17 mouse cellular contexts compared by ENCODE assay signal in the genomic region with DNA sequence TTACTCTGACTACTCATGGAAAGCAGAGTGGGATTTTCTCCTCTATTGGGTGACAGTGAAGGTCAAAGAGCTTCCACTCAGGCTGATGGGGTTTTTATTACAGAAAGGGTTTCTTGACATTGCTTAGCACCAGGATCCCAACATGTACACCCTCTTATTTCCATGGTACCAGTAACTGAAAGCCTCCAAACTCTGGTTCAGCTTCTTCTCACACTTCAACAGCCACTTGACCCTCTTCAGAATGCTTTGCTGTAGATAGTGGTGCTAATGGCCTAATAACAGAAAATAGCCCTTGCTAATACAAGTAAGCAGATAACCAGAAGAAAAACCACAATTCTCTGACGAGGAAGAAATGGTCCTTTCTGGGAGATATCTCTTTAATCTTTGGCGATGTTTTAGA.
A peak's percentile ranks its signal among the peaks of the same experiment; 100 is the strongest.
DNase-seq lines count a peak whose midpoint lies in the region; ATAC-seq lines count a peak whose summit lies in the region.
"Had no signal": no experiment of that assay in that cellular context is flagged by ENCODE, and none has a peak within 500 bp of the region (broad histone marks: within the 10 kb centered on the region; RNA-seq: fewer than 3 reads in every experiment).

No protein-coding gene starts in this region.

- intact Hi-C loops in heart, postnatal 25 days (cut with DNase I), result no loop called here

- H3K9me3 ChIP-seq in heart, embryonic 10.5 days, result no peaks in the 10 kb centered on the region
- H3K9me3 ChIP-seq in heart, embryonic 14.5 days (ENCODE audit: control insufficient read depth, low read length), result no peaks in the 10 kb centered on the region
- H3K9me3 ChIP-seq: embryonic facial prominence, embryonic 12.5 days; forebrain, embryonic 15.5 days; hindbrain, embryonic 13.5 days; intestine, embryonic 15.5 days had no signal

- peak; percentile 22 to 31 for DNase-seq in heart, adult 18-20 months
- no peak for DNase-seq in heart, postnatal 25 days (ENCODE audit: low spot score)
- peak; percentile 84 for DNase-seq in heart, embryonic 10.5 days (ENCODE audit: low spot score)
- DNase-seq in heart, postnatal 4 days, result peak; percentile 36
- DNase-seq in gastrocnemius, postnatal 10 days, result no peak
- no peak for DNase-seq in frontal cortex, postnatal 25 days (ENCODE audit: low spot score in 2 of 2)
- DNase-seq: adrenal gland, postnatal 10 days; cerebellum, adult 11 months; cerebellum, adult 8-10 months; gastrocnemius, postnatal 14 days; kidney, adult 18-20 months had no signal

- peaks cover 86% of the 10 kb centered on the region for H3K27me3 ChIP-seq in heart, embryonic 10.5 days (ENCODE audit: insufficient read depth, poor library complexity, severe bottlenecking)
- H3K27me3 ChIP-seq in heart, embryonic 14.5 days (ENCODE audit: control insufficient read depth, insufficient read depth, low read length), result peaks cover 68% of the 10 kb centered on the region
- H3K27me3 ChIP-seq: embryonic facial prominence, embryonic 12.5 days; forebrain, embryonic 15.5 days; hindbrain, embryonic 13.5 days; intestine, embryonic 15.5 days had no signal

- H3K36me3 ChIP-seq in heart, embryonic 10.5 days, result no peaks in the 10 kb centered on the region
- no peaks in the 10 kb centered on the region for H3K36me3 ChIP-seq in heart, embryonic 14.5 days (ENCODE audit: control insufficient read depth, insufficient read depth, low read length)
- H3K36me3 ChIP-seq: embryonic facial prominence, embryonic 12.5 days; forebrain, embryonic 15.5 days; hindbrain, embryonic 13.5 days; intestine, embryonic 15.5 days had no signal

- peaks cover 5% of the 10 kb centered on the region; the same call in 1 of the 2 replicates for H3K4me1 ChIP-seq in heart, embryonic 10.5 days
- peaks cover 5 to 10% of the 10 kb centered on the region in 2 experiments for H3K4me1 ChIP-seq in heart, embryonic 14.5 days (ENCODE audit: control insufficient read depth in 2 of 2, insufficient read depth in 2 of 2, low read length in 2 of 2)
- H3K4me1 ChIP-seq: embryonic facial prominence, embryonic 12.5 days; forebrain, embryonic 15.5 days; hindbrain, embryonic 13.5 days; intestine, embryonic 15.5 days had no signal

- peak overlapping the region; percentile 4; the same call in 1 of the 2 replicates for H3K4me2 ChIP-seq in heart, embryonic 14.5 days (ENCODE audit: low read length)
- H3K4me2 ChIP-seq: embryonic facial prominence, embryonic 12.5 days; forebrain, embryonic 15.5 days; hindbrain, embryonic 13.5 days; intestine, embryonic 15.5 days had no signal

- whole genome bisulfite sequencing in heart, embryonic 10.5 days, result 40% methylated on average over 2 of the region's 2 CpGs
- WGBS in heart, embryonic 14.5 days, result 29% methylated on average over 2 of the region's 2 CpGs

- no peak overlapping the region for H3K27ac ChIP-seq in heart, embryonic 10.5 days
- H3K27ac ChIP-seq in heart, embryonic 14.5 days (replicated peaks in 1 of 2; ENCODE audit: control insufficient read depth in 1 of 2, insufficient read depth in 1 of 2, low read depth in 2 of 2, low read length in 2 of 2), result no peak overlapping the region
- H3K27ac ChIP-seq: embryonic facial prominence, embryonic 12.5 days; forebrain, embryonic 15.5 days; hindbrain, embryonic 13.5 days; hindbrain, postnatal 0 days; intestine, embryonic 15.5 days had no signal

- no peak for ATAC-seq in heart, embryonic 14.5 days (ENCODE audit: insufficient number of reproducible peaks, insufficient read depth, low FRiP score, low read depth)
- ATAC-seq: forebrain, embryonic 15.5 days; hindbrain, postnatal 0 days; intestine, embryonic 15.5 days had no signal

- H3K4me3 ChIP-seq in heart, embryonic 10.5 days, result no peak overlapping the region
- H3K4me3 ChIP-seq in heart, embryonic 14.5 days (ENCODE audit: control insufficient read depth in 1 of 2, insufficient read depth in 1 of 2, low read depth in 1 of 2, low read length in 2 of 2), result no peak overlapping the region
- H3K4me3 ChIP-seq: embryonic facial prominence, embryonic 12.5 days; forebrain, embryonic 15.5 days; hindbrain, embryonic 13.5 days; intestine, embryonic 15.5 days had no signal

- no peak overlapping the region for H3K9ac ChIP-seq in heart, embryonic 14.5 days (ENCODE audit: low read length)
- H3K9ac ChIP-seq: embryonic facial prominence, embryonic 12.5 days; forebrain, embryonic 15.5 days; hindbrain, embryonic 13.5 days; intestine, embryonic 15.5 days had no signal

Comparison
In these comparisons a context has a peak if more than half of its experiments do, and no peak if none do; other contexts are left out.
1. DNase-seq: peak in heart, adult 18-20 months (2 of 2), heart, embryonic 10.5 days (single experiment) and heart, postnatal 4 days (single experiment); none in heart, postnatal 25 days (single experiment), gastrocnemius, postnatal 10 days (single experiment) and frontal cortex, postnatal 25 days (0 of 2).